Mouse (Mus musculus) thymus, adult 18-20 months (tissue): ENCODE measurements around the gene Tuba4a.

ENCODE experiments used
- DNase-seq, 2 experiments: peaks; one replicate each; pipeline ENCODE4 v3.0.0; 2022; ENCODE audit warnings: mixed read lengths in 2 of 2

The Tuba4a gene

DNA sequence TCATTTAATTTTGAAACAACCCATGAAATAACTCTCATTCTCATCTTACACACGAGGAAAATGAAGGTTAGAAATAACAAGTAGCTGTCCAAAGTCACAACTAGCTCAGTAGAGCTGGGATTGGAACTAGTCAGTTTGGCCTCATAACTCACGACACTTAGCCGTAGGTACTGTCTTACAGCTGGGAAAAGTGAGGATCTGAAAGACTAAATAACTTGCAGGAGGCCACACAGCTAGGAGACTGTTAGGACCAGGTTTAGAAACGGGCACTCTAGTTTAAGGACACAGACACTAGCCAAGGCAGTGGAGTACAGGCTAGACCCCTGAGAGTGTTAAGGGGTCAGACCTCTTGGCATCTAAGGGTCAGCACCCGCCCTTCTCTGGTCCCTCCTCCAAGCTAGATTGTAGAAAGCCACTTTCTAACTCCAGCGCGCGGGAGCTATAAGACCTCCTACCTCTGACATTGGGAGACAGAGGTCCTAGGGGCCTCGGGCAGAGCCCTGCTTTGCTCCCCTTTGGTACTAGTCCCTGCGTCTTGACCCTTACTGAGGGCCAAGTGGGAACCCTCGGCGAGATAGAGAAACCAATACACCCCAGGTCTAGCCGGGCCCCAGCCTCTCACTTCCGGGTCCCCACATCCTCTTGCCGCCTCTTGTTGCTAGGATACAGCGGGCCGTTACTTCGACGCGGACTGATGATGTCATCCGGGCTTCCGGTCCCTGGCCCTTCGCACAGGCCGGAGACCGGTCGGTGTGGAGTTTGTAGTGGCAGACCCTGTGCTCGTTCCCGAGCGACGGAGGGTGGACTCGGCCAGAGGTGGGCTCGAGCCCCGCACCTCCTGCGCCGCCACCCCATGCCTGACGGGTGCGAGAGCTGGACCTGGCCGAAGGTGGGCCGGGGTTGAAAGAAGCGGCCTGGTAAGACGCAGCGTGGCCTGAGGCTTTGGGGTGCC, 9.3 kb downstream of the Tuba4a start, which contains the start of the genes Glb1l and Stk16:
Gene Glb1l, minus strand, starts transcription at position 678 of the 952 bp plus-strand sequence.
Gene Stk16, plus strand, starts transcription at position 703 of the 952 bp plus-strand sequence.
- DNase-seq: peak; percentile 88 to 94

DNA sequence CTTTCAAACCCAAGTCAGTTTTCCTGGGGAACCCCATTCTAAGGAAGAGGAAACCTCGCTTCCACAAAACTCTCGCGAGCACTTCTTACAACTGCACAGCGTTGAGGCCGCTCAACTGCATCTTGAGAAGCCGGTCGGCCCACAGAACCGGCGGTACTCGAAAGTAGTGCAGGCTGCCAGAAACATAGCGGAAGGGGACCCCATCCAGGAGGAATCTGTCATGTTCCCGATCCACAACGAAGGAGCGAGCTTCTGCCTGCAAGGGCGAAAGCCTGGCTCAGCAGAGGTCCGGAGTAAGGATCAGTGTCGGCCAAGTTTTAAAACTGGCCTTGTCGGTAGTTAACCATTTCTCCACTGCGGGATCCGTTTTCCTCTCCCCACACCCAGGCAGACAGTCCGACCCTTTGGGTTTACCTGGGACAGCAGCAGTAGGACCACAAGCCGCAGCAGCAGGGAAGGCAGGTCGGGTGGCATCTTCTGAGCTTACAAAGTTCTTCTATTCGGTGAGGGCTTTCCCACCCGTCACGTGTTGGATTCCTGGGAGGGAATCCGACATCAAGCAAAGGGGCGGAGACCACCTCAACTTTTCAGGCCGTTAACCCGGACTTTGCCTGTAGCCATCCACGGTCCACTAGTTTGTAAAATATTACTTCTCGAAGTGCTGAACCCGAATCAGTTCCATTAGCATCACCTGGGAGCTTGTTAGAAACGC, 10.5 kb downstream of the Tuba4a start:
- DNase-seq: peak in 1 of 2 experiments; percentile 25

DNA sequence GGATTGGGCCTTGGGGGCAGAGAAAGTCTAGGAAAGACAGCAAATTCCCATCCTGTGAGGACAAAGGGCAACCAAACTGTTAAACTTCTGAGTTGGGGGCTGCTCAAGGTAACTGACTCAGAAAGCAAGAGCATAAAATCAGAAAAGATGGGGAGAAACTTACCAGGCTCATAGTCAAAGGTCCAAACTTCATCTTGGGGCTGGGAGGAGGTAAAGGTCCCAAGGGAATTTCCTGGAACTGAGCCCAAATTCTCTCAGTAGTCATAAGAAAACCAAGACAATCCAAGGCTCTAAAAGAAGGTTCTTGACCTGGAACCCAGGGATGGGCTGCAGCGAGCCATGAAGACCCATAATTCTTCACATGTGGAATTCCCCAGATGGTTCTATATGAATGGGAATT, 18.4 kb downstream of the Tuba4a start:
- DNase-seq: no peak

DNA sequence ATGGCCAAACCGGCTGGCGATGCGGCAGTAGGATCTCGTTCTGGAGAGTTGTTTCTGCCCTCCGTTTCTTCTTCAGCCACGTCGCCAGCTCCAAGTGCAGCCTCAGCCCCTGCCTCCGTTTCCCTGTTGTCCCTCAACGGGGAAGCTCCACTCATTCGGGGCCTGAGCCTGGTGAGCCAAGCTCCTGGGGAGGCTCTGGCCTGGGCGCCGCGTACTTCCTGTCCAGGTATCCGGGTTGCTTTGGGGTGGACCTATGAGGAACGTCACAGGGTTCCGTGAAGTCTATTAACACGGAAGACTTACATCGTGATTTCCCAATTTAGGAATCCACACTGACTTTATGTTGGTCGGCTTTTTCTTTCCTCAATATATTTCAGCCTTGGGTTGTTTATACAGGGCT, 27.2 kb downstream of the Tuba4a start:
- no peak for DNase-seq

DNA sequence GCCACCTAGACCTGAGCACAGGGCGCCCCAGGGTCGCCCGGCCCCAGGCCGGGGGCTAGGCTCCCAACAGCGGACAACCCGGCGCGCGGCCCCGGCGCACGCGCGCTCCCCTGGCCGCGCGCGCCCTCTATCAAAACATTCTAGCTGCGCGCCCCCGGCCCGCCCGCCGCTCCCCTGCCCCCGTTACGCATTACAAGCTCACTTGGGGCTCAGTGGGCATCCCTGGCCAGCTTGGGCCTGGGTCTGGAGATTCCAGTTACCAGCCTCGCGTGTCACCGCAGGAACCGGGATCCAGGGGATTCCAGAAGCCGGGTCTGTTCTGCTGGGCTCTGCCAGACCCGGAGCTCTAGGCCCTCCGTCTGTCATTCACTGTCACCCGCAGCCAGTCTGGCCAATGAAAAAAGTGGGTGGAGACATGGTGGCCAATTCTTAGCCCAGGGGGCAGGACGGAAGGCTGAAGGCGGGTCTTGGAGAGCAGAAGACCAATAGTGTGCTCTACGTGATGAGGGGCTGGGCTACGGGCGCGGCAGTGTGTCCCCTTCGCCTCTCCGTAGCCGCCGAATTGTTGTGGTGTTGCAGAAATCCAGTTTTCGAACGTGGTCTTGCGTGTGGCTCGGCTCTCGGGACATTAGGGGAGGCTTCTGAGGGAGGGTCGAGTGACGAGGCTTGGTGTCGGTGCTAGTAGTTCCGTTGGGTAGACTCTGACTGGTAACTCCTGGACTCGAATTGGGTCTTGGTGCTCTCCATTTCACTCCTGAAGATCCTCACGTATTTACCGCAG, 27.9 kb downstream of the Tuba4a start, which contains the start of the genes Ankzf1 and Atg9a:
Gene Ankzf1, plus strand, starts transcription at position 530 of the 781 bp plus-strand sequence.
Gene Atg9a, minus strand, starts transcription at position 575 of the 781 bp plus-strand sequence.
- DNase-seq: peak; percentile 91 to 98

DNA sequence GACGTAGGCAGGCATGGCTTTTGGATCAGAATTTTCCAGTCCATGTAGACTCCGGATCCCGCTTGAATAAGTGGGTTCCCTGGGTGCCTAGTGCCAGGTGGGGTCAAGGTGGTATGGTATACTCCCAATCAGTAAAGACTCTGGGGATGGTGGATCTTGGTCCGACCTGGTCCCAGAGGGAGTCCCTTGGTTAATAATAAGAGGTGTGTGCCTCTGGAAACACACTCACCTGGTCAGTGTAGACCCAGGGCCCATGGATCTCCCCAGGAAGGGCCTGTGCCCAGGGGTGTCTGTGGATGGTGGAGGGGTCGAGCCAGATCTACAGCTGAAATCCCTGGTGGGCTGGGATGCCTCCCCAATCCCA, 28.4 kb downstream of the Tuba4a start:
- DNase-seq: peak in 1 of 2 experiments; percentile 38

DNA sequence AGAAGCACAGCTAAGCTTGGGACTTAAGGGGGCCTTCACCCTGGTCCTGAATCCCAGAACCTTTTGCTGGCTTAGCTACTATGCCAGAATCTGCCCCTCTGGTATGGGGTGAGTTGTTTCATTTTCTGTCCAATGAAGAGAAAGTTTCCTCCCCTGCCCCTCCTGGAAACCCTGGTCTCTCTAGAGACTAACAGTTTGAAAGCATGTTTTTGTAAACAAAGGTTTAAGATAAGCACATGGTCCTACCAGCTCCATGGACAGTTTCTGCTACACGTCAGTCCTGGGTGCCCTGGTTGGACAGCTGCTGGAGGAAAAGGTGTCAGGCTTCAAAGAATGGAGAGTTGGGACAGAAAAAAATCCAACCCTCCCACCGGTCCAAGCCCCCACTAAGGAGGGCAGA, 29.1 kb downstream of the Tuba4a start:
- no peak for DNase-seq

DNA sequence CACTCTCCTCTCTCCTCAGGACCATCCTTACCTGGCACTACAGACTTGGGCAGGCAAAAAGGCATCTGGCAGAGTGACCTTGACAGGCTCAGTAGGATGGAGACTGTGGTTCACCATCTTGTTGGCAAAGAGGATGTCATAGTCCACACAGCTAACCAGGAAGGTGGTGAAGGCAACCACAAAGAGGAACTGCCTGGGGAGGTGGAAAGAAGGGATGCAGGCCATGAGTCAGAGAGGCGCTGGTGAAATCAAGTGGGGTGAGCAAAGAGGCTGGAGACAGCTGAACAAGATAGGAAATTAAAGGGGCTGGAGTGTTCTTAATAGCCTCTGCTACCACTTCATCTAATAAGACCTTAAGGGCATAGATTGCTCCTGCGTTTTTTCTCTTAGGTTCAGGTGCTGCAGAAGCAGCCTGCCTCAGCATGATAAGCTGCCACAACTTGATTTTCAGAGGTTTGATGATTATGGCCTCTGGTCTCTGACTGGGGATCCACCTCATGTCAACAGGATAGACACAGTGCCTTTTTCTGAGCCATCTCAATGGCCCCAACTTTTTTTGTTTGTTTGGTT, 31.7 kb downstream of the Tuba4a start:
- DNase-seq: no peak

DNA sequence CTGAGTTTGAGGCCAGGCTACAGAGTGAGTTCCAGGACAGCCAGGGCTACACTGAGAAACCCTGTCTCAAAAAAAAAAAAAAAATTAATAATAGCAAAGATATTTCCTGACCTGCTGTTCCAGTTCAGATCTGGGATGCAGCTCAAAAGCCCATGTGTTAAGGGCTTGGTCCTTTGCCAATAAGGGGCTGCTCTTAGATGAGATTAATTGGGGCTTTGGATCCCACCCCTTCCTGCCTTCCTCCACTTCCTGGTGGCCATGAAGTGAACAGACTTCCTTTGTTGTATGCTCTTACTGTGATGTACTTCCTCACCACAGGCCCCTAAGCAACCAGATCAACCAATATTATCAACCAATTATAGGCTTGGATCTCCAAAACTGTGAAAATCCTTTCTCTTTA, 32.5 kb downstream of the Tuba4a start:
- no peak for DNase-seq

DNA sequence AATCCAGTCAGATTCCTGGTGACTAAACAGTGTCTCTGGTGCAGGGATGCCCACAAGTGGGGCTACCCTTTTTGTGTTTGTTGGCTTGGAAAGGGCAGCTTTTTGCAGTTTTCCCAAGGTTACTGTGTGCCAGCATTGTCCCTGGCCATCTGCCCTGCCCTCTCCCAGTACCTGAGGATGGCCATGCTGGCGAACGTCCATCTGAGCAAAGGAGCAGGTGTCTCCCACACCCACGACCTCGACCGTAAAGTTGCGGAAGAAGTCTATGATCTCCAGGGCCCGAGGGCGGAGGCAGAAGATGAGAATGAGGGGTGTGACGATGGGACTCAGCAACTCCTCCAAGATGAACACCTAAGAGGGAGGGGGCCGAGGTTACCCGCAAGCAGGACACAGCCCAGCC, 34.2 kb downstream of the Tuba4a start:
- no peak for DNase-seq

DNA sequence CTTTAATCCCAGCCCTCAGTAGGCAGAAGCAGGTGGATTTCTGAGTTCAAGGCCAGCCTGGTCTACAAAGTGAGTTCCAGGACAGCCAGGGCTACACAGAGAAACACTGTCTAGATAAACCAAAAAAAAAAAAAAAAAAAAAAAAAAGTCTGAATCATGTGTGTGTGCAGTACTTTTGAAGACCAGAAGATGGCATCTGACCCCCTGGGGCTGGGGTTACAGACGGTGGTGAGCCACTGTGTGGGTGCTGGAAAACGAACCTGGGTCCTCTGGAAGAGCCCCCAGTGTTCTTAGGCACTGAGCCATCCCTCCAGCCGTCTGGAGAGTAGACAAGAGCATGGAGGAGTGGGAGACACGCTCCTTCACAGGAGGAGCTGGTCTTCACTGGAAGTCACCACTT, 37.5 kb downstream of the Tuba4a start:
- no peak for DNase-seq

DNA sequence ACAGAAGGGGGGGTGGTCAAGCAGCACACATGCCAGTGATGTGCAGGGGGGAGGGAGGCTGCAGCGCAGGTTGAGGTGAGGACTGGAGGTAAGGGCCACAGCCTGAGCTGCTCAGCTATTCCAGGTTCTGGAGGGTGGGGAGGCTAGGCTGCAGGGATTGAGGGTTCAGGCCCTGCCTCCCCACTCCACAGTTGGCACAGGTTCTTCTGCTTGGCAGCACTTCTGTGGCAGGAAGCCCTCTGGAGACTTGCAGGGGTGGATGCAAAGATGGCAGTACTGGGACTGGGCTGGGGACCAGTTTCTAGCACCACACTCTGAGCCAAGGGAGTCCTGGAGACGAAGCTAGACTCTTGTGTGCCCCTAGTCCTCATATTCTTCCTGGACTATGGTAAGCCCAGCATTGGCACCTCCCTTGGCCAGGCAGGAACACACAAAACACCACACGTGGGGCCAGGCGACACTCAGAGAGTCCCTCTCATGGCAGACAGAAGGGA, 38.2 kb downstream of the Tuba4a start:
- no peak for DNase-seq

DNA sequence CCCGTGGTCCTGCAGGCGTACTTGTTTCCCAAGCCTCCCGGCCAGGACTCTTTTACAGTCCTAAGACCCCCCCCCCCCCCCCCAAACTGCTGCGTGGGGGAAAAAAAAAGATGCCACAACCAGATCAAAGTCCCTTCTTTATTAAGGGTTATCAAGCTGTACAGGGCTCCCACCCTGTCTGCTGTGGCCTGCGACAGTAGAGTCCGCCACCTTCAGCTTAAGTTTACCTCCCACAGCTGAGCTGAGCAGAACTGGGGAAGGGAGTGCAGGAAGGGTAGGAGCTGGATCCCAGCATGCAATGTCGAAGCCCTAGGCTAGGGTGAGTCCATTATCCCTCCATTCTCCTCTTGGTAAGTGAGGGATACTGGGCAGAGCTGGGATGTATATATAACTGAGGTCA, 38.9 kb downstream of the Tuba4a start:
- DNase-seq: no peak

DNA sequence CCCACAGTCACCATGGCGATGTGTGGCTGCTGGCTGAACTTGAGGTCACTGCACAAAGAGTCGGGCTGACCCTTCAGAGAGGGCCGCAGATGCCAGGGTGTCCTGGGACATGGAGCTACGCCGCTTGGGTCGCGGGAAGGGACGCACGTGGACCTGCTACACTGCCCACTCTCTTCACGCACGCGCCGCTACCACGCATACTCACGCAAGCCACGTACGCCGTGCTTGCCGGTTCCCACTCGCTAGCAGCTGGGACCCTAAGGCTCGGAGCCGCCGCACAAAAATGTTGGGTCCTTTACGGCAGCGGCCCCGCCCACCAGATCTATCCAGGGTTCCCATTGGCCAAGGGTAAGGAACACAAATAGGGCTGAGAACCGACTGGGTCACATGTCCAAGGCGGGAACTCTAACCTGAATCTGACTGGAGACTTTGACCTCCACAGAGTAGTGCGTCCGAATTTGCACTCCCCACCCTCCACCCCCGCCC, 39.5 kb downstream of the Tuba4a start, which contains the start of gene Abcb6:
Gene Abcb6, minus strand, starts transcription at position 288 of the 486 bp plus-strand sequence.
- peak; percentile 75 to 81 for DNase-seq

DNA sequence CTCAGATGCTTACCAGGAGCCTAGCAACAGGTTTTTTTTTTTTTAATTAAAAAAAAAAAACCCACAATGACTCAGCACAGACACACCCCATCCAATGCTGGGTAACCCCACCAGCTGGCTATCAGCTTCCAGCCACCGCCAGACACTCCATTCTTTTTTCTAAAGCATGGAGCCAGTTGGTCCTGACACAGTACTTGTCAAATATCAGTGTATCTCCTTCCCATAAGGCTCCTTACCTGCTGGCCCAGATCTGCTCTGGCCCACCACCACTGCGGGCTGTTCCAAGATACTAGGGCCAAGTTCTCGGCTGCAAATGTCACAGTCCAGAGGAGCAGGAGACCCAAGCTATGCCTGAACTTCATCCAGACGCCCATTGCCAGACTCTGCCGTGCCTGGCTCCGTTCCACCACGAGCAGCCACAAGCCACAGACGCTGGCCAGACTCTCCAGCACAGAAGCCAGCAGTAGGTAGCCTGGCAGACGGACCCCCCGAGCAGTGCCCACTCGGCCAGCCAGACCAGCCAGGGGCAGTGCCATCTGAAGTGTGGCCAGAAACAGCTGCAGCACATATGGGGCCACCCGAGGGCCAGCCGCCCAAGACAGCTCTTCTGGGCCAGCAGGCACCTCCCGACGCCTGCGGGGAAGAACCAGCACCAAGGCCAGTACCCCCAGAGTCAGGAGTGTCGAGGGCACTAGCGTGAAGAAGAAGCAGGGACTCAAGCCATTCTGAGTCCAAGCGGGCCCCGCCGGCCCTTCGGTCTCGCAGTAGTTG, 40.1 kb downstream of the Tuba4a start:
- DNase-seq: no peak

DNA sequence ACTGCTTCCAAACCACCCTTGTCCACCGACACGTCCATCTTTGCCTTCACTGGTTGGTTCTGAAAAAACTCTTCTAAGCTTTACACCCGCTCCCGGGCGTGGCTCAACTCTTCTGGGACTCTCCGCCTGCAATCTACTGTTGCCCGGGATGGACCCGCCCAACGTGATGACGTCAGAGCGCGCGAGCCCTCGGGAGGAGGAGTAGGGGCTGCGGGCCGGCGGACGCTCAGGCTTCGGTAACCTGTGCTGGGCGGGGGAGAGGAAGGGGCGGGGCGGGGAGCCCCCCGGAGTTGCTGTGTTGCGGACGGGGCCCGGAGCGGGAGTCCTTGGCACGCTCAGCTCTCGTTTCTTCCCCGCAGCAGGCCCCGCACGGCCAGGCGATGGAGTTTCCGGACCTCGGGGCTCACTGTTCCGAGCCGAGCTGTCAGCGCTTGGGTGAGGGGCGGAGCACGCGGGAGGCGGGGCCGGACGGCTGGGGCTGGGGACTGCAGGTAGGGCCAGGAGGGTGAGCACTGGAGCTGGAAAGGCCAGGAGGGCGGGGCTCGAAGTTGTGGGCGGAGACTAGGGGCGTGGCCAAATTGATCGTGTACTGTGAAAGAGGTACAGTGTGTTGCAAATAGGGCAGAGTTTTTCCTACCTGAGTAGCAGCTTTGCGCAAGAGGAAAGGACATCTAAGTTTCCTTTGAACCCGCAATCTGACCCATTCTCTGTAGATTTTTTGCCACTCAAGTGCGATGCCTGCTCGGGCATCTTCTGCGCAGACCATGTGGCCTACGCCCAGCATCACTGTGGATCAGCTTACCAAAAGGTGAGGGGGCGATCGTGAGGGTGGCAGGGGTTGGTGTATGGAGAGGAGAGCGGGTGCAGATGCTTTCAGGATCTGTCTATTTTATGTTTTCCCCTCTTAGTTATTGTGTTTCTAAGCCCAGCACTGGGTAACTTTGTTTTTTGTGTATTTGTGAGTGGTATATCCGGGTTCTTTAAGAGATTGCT, 50.9 kb downstream of the Tuba4a start, which contains the start of gene Zfand2b:
Gene Zfand2b, plus strand, starts transcription at position 175 of the 993 bp plus-strand sequence.
- DNase-seq: peak; percentile 95 to 96

DNA sequence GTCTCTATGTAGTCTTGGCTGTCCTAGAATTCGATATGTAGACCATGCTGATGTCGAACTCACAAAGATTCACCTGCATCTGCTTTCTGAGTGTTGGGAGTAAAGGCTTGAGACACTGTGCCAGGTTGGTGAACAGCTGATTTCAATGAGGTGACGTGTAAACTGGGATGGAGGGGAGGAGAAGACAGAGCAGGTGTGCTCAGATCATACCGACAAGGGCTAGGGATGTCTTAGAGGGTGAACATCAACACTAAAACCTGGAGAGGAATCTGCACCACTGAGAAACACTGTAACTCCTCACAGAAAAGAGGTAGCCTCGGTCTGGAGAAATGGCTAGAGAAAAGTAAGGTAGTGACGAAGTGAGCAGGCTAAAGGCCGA, 51.6 kb downstream of the Tuba4a start:
- no peak for DNase-seq
